Mouse (Mus musculus) intestine, embryonic 15.5 days (tissue): ENCODE measurements at regions not wholly inside any gene's neighbourhood (a gene's known extent, or its start where the extent isn't known, plus 50 kb on each side); places are given as distances from the start of the nearest gene placed in this dataset.

ENCODE experiments used
- ATAC-seq: fragments of 200-750 bp; cut with Nextera tagmentation; 2 replicates; pipeline ENCODE4 v1.8.0; 2017; ENCODE audit warnings: moderate TSS enrichment, moderate library complexity
- H3K27ac ChIP-seq: fragments of 300-500 bp; sonication (generic); 2 replicates; pipeline ENCODE4 v1.5.1; 2015; ENCODE audit warnings: mild to moderate bottlenecking, inconsistent platforms
- H3K27me3 ChIP-seq: fragments of 300-500 bp; sonication (generic); replicated peaks from 2 replicates; pipeline ENCODE4 v1.6.1; 2015; ENCODE audit warnings: inconsistent platforms
- H3K36me3 ChIP-seq: fragments of 300-500 bp; sonication (generic); 2 replicates; pipeline ENCODE4 v1.6.1; 2015; ENCODE audit warnings: inconsistent platforms
- H3K4me1 ChIP-seq: fragments of 300-500 bp; sonication (generic); replicated peaks from 2 replicates; pipeline ENCODE4 v1.6.1; 2015; ENCODE audit warnings: inconsistent platforms
- H3K4me2 ChIP-seq: fragments of 300-500 bp; sonication (generic); replicated peaks from 2 replicates; pipeline ENCODE4 v1.6.1; 2015; ENCODE audit warnings: mild to moderate bottlenecking, inconsistent platforms
- H3K4me3 ChIP-seq: fragments of 300-500 bp; sonication (generic); replicated peaks from 2 replicates; pipeline ENCODE4 v1.5.1; 2015; ENCODE audit warnings: inconsistent platforms
- H3K9ac ChIP-seq: fragments of 300-500 bp; sonication (generic); 2 replicates; pipeline ENCODE4 v1.6.1; 2015; ENCODE audit warnings: inconsistent platforms
- H3K9me3 ChIP-seq: fragments of 300-500 bp; sonication (generic); 2 replicates; pipeline ENCODE4 v1.6.1; 2016; ENCODE audit warnings: inconsistent platforms
- WGBS: fragments of 180-500 bp; shearing (Covaris S2); methylation state at CpG from one replicate; pipeline ENCODE4 v1.1.7; 2015; 5-methylcytosine and 5-hydroxymethylcytosine counted together

- H3K36me3 ChIP-seq: no peaks in the 10 kb centered on the region
- no peaks in the 10 kb centered on the region for H3K9me3 ChIP-seq
- ATAC-seq: no peak
- no peaks in the 10 kb centered on the region for H3K4me1 ChIP-seq
- H3K4me2 ChIP-seq: no peak overlapping the region
- 49% methylated on average over 3 of the region's 3 CpGs for WGBS
- H3K27me3 ChIP-seq: no peaks in the 10 kb centered on the region
- no peak overlapping the region for H3K27ac ChIP-seq
- H3K4me3 ChIP-seq: no peak overlapping the region
- H3K9ac ChIP-seq: no peak overlapping the region
Observed at GRCm38 (mm10) chr16:97234321-97234720, 63.8 kb upstream of the Dscam start.

GRCm38 (mm10) chr16:97239626-97240025 lies 69.1 kb upstream of the Dscam start:
- H3K27ac ChIP-seq: no peak overlapping the region
- 75% methylated on average over 5 of the region's 5 CpGs for WGBS

GRCm38 (mm10) chr16:97240085-97240484 lies 69.5 kb upstream of the Dscam start:
- H3K27ac ChIP-seq: no peak overlapping the region
- no peak overlapping the region for H3K9ac ChIP-seq
- H3K27me3 ChIP-seq: no peaks in the 10 kb centered on the region
- ATAC-seq: no peak
- WGBS: 74% methylated on average over 7 of the region's 7 CpGs
- H3K4me3 ChIP-seq: no peak overlapping the region
- H3K9me3 ChIP-seq: no peaks in the 10 kb centered on the region
- H3K4me2 ChIP-seq: no peak overlapping the region
- H3K4me1 ChIP-seq: no peaks in the 10 kb centered on the region
- H3K36me3 ChIP-seq: no peaks in the 10 kb centered on the region

More at GRCm38 (mm10) chr16:97239626-97240025, 69.1 kb upstream of the Dscam start:
- H3K27me3 ChIP-seq: no peaks in the 10 kb centered on the region
- H3K4me3 ChIP-seq: no peak overlapping the region
- no peaks in the 10 kb centered on the region for H3K36me3 ChIP-seq
- H3K4me1 ChIP-seq: no peaks in the 10 kb centered on the region
- no peak overlapping the region for H3K9ac ChIP-seq
- ATAC-seq: 0 out of 2 replicates have a peak, but pooled peaks have one; percentile 45
- no peaks in the 10 kb centered on the region for H3K9me3 ChIP-seq
- H3K4me2 ChIP-seq: no peak overlapping the region

GRCm38 (mm10) chr16:97240859-97241360 lies 70.4 kb upstream of the Dscam start:
- no peaks in the 10 kb centered on the region for H3K27me3 ChIP-seq
- H3K9ac ChIP-seq: no peak overlapping the region
- no peak overlapping the region for H3K4me3 ChIP-seq
- no peak overlapping the region for H3K4me2 ChIP-seq
- no peaks in the 10 kb centered on the region for H3K36me3 ChIP-seq
- no peak for ATAC-seq
- H3K27ac ChIP-seq: no peak overlapping the region
- no peaks in the 10 kb centered on the region for H3K9me3 ChIP-seq
- no peaks in the 10 kb centered on the region for H3K4me1 ChIP-seq
- WGBS: 41% methylated on average over 8 of the region's 8 CpGs

- ATAC-seq: no peak
- Histone ChIP-seq H3K9ac (no peak overlapping the region), H3K36me3 (no peaks in the 10 kb centered on the region), H3K27ac (no peak overlapping the region), H3K9me3 (no peaks in the 10 kb centered on the region), H3K4me3 (no peak overlapping the region), H3K27me3 (no peaks in the 10 kb centered on the region), H3K4me2 (no peak overlapping the region), H3K4me1 (no peaks in the 10 kb centered on the region)
Observed at GRCm38 (mm10) chr16:97241639-97242038, 71.1 kb upstream of the Dscam start.

- no peak overlapping the region for H3K4me2 ChIP-seq
- 42% methylated on average over 6 of the region's 6 CpGs for WGBS
- H3K4me1 ChIP-seq: no peaks in the 10 kb centered on the region
- peak; percentile 92 for ATAC-seq
- no peak overlapping the region for H3K4me3 ChIP-seq
- no peaks in the 10 kb centered on the region for H3K36me3 ChIP-seq
- H3K9me3 ChIP-seq: no peaks in the 10 kb centered on the region
- H3K27ac ChIP-seq: no peak overlapping the region
- H3K9ac ChIP-seq: no peak overlapping the region
- H3K27me3 ChIP-seq: no peaks in the 10 kb centered on the region
Observed at GRCm38 (mm10) chr16:97250488-97250887, 79.9 kb upstream of the Dscam start.

GRCm38 (mm10) chr16:97252551-97252950 lies 82.0 kb upstream of the Dscam start:
- Histone ChIP-seq H3K27ac (no peak overlapping the region), H3K4me1 (no peaks in the 10 kb centered on the region), H3K4me3 (no peak overlapping the region), H3K9ac (no peak overlapping the region), H3K36me3 (no peaks in the 10 kb centered on the region), H3K27me3 (no peaks in the 10 kb centered on the region), H3K4me2 (no peak overlapping the region), H3K9me3 (no peaks in the 10 kb centered on the region)
- no peak for ATAC-seq
- 83% methylated on average over 1 of the region's 1 CpGs for WGBS

- 32% methylated on average over 2 of the region's 2 CpGs for WGBS
Observed at GRCm38 (mm10) chr16:97252997-97253635, 82.6 kb upstream of the Dscam start.

GRCm38 (mm10) chr16:97258821-97259220 lies 88.3 kb upstream of the Dscam start:
- H3K36me3 ChIP-seq: no peaks in the 10 kb centered on the region
- H3K4me3 ChIP-seq: no peak overlapping the region
- no peaks in the 10 kb centered on the region for H3K4me1 ChIP-seq
- no peak overlapping the region for H3K9ac ChIP-seq
- no peak overlapping the region for H3K27ac ChIP-seq
- H3K27me3 ChIP-seq: no peaks in the 10 kb centered on the region
- ATAC-seq: no peak
- no peak overlapping the region for H3K4me2 ChIP-seq
- WGBS: 81% methylated on average over 6 of the region's 6 CpGs
- H3K9me3 ChIP-seq: no peaks in the 10 kb centered on the region

More at GRCm38 (mm10) chr16:97252997-97253635, 82.6 kb upstream of the Dscam start:
- H3K4me1 ChIP-seq: no peaks in the 10 kb centered on the region
- no peak for ATAC-seq
- H3K4me2 ChIP-seq: no peak overlapping the region
- no peak overlapping the region for H3K9ac ChIP-seq
- no peaks in the 10 kb centered on the region for H3K9me3 ChIP-seq
- H3K4me3 ChIP-seq: no peak overlapping the region
- no peak overlapping the region for H3K27ac ChIP-seq
- no peaks in the 10 kb centered on the region for H3K27me3 ChIP-seq
- H3K36me3 ChIP-seq: no peaks in the 10 kb centered on the region

GRCm38 (mm10) chr16:97263451-97263850 lies 92.9 kb upstream of the Dscam start:
- ATAC-seq: no peak
- WGBS: 22% methylated on average over 6 of the region's 6 CpGs
- Histone ChIP-seq H3K27me3 (no peaks in the 10 kb centered on the region), H3K4me2 (no peak overlapping the region), H3K4me3 (no peak overlapping the region), H3K36me3 (no peaks in the 10 kb centered on the region), H3K27ac (no peak overlapping the region), H3K9ac (no peak overlapping the region), H3K9me3 (no peaks in the 10 kb centered on the region), H3K4me1 (no peaks in the 10 kb centered on the region)

GRCm38 (mm10) chr16:97270417-97271133 lies 86.0 kb upstream of the Bace2 start:
- no peak overlapping the region for H3K9ac ChIP-seq
- WGBS: 85% methylated on average over 7 of the region's 7 CpGs
- H3K27me3 ChIP-seq: no peaks in the 10 kb centered on the region
- H3K4me1 ChIP-seq: 0 out of 2 replicates have a peak, but pooled peaks cover 3% of the 10 kb centered on the region
- no peak overlapping the region for H3K4me2 ChIP-seq
- no peak overlapping the region for H3K27ac ChIP-seq
- ATAC-seq: no peak
- H3K9me3 ChIP-seq: no peaks in the 10 kb centered on the region
- H3K36me3 ChIP-seq: no peaks in the 10 kb centered on the region
- no peak overlapping the region for H3K4me3 ChIP-seq

- ATAC-seq: no peak
- WGBS: 89% methylated on average over 8 of the region's 8 CpGs
Observed at GRCm38 (mm10) chr16:97271264-97271663, 85.3 kb upstream of the Bace2 start.

More at GRCm38 (mm10) chr16:97271264-97271663, 85.3 kb upstream of the Bace2 start:
- H3K9me3 ChIP-seq: no peaks in the 10 kb centered on the region
- H3K4me1 ChIP-seq: 0 out of 2 replicates have a peak, but pooled peaks cover 3% of the 10 kb centered on the region
- H3K4me3 ChIP-seq: no peak overlapping the region
- H3K9ac ChIP-seq: no peak overlapping the region
- H3K27me3 ChIP-seq: no peaks in the 10 kb centered on the region
- H3K27ac ChIP-seq: no peak overlapping the region
- H3K4me2 ChIP-seq: no peak overlapping the region
- H3K36me3 ChIP-seq: no peaks in the 10 kb centered on the region
